Mouse (Mus musculus) hindbrain, postnatal 0 days (tissue): ENCODE results near the gene P3h3. TPM values are rescaled to one million over a fixed set of nuclear protein-coding genes. Genes with fewer than 3 reads are reported as not detected.

Source experiments
- ATAC-seq: fragments of 200-750 bp; cut with Nextera tagmentation; 2 replicates; pipeline ENCODE4 v1.8.0; 2017; ENCODE audit warnings: mild to moderate bottlenecking, moderate TSS enrichment, moderate library complexity
- DNase-seq: peaks from one replicate; pipeline ENCODE4 v3.0.0-alpha.2; 2015; ENCODE audit warnings: low spot score
- H3K27ac ChIP-seq: fragments of 300-500 bp; sonication (generic); 2 replicates; pipeline ENCODE4 v1.5.1; 2014; ENCODE audit warnings: mild to moderate bottlenecking
- H3K27me3 ChIP-seq: fragments of 300-500 bp; sonication (generic); 2 replicates; pipeline ENCODE4 v1.6.1; 2014; ENCODE audit warnings: low read length, mixed read lengths; ENCODE audit not compliant: insufficient read depth
- H3K36me3 ChIP-seq: fragments of 300-500 bp; sonication (generic); 2 replicates; pipeline ENCODE4 v1.6.1; 2014; ENCODE audit warnings: low read length, mixed read lengths; ENCODE audit not compliant: insufficient read depth
- H3K4me1 ChIP-seq: fragments of 300-500 bp; sonication (generic); 2 replicates; pipeline ENCODE4 v1.6.1; 2014; ENCODE audit warnings: antibody characterized with exemption, low read length, mixed read lengths; ENCODE audit not compliant: insufficient read depth
- H3K4me2 ChIP-seq: fragments of 300-500 bp; sonication (generic); 2 replicates; pipeline ENCODE4 v1.6.1; 2014; ENCODE audit warnings: low read depth, mild to moderate bottlenecking, low read length, moderate library complexity, mixed read lengths
- H3K4me3 ChIP-seq: fragments of 300-500 bp; sonication (generic); 2 replicates; pipeline ENCODE4 v1.5.1; 2014; ENCODE audit warnings: low read length
- H3K9ac ChIP-seq: fragments of 300-500 bp; sonication (generic); replicated peaks from 2 replicates; pipeline ENCODE4 v1.6.1; 2014; ENCODE audit warnings: mild to moderate bottlenecking, low read length, moderate library complexity, mixed read lengths
- H3K9me3 ChIP-seq: fragments of 300-500 bp; sonication (generic); 2 replicates; pipeline ENCODE4 v1.6.1; 2016; ENCODE audit warnings: low read length, mixed read lengths
- CTCF ChIP-seq: IDR thresholded peaks from 2 replicates; pipeline ENCODE4 v1.5.1; 2016; ENCODE audit warnings: antibody characterized with exemption, control low read depth, low read depth
- WGBS: fragments of 180-500 bp; shearing (Covaris S2); extraction: QIAGEN DNeasy Blood & Tissue Kit; methylation state at CpG from one replicate; pipeline ENCODE4 v1.1.7; 2014; 5-methylcytosine and 5-hydroxymethylcytosine counted together
- polyA plus RNA-seq: library from polyadenylated mRNA; unstranded; fragments of >200 nt; fragmentation: Nextera tagmentation; extraction: Ambion mirVana; gene quantifications from 2 replicates; pipeline ENCODE4 v1.2.1, GENCODE M21; 2015
- total RNA-seq: library from RNA; depleted of rRNA; stranded (reverse); fragments of >200 nt; gene quantifications from 2 replicates; pipeline ENCODE4 v1.2.3, GENCODE M21; 2014; rRNA removed

Gene P3h3
- total and polyA plus RNA-seq, 2 experiments from 2014 or later = 11.3 to 71.3 TPM

DNA sequence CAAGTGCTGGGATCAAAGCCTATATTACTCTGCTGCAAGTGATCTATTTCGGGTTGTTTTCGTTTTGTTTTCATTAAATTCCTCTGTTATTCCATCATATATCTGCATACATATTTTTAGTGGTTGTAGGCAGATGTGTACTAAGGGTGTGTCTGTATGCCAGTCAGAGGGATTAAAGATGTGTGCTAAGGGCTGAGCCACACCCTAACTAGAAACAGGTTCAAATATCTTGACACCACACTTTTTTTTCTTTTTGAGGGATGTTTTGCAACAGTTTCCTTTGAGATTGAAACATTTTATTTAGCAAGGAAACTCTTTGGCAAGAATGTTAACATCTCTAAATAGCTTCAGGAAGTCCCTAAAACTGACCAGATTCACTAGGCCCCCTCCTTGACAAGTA is 61.4 kb downstream of the P3h3 start:
- no peaks in the 10 kb centered on the region for H3K9me3 ChIP-seq
- no peaks in the 10 kb centered on the region for H3K27me3 ChIP-seq
- 79% methylated on average over 2 of the region's 2 CpGs for WGBS
- H3K27ac ChIP-seq = no peak overlapping the region
- no peaks in the 10 kb centered on the region for H3K36me3 ChIP-seq
- no peak overlapping the region for H3K4me2 ChIP-seq
- no peak for TF ChIP-seq CTCF
- H3K4me1 ChIP-seq = no peaks in the 10 kb centered on the region
- H3K4me3 ChIP-seq = no peak overlapping the region
- no peak overlapping the region for H3K9ac ChIP-seq
- no peak for DNase-seq
- no peak for ATAC-seq

DNA sequence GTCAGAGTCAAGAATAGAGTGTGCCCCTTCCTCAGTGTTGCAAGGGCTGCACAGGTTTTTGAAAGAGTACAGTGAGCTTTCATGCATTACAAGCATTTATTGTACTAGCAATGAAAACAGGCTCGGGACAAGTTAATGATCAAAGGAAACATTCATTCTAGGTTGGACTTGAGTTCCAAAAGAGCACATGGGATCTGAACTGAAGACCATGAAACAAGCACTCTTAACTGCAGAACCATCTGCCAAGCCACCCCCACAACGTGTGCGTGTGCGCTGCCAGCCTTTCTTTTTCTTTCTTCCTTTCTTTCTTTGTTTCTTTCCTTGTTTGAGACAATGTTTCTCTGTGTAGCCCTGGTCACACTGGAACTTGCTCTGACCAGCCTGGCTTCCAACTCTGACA is 61.8 kb downstream of the P3h3 start:
- Histone ChIP-seq H3K27ac (no peak overlapping the region), H3K9ac (no peak overlapping the region), H3K4me3 (no peak overlapping the region), H3K36me3 (no peaks in the 10 kb centered on the region), H3K4me2 (no peak overlapping the region), H3K27me3 (no peaks in the 10 kb centered on the region), H3K4me1 (no peaks in the 10 kb centered on the region), H3K9me3 (no peaks in the 10 kb centered on the region)
- WGBS = 60% methylated on average over 4 of the region's 4 CpGs
- no peak for TF ChIP-seq CTCF
- ATAC-seq (no peak), DNase-seq (no peak)

DNA sequence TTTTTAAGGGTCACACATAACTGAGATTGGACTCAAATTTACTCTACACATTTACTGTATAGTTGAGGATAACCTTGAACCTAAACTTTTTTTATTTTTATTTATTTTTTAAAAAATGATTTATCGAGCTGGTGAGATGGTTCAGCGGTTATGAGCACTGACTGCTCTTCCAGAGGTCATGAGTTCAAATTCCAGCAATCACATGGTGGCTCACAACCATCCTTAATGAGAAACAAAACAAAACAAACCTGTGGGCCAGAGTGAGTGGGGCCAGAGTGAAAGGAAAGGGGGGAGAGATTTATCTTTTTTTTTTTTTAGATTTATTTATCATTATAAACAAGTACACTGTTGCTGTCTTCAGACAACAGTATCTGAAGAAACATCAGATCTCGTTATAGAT is 65.6 kb downstream of the P3h3 start:
- no peak for DNase-seq
- H3K27ac ChIP-seq = no peak overlapping the region
- no peak overlapping the region for H3K4me3 ChIP-seq
- H3K27me3 ChIP-seq = no peaks in the 10 kb centered on the region
- TF ChIP-seq CTCF = no peak
- 87% methylated on average over 3 of the region's 3 CpGs for WGBS
- H3K4me1 ChIP-seq = no peaks in the 10 kb centered on the region
- H3K9ac ChIP-seq = no peak overlapping the region
- H3K36me3 ChIP-seq = no peaks in the 10 kb centered on the region
- ATAC-seq = no peak
- H3K9me3 ChIP-seq = no peaks in the 10 kb centered on the region
- no peak overlapping the region for H3K4me2 ChIP-seq

Other genes with a start within 250 kb of the P3h3 start
- not detected in 2 replicates for gene C1s2, start 221.7 kb downstream of the P3h3 start, total RNA-seq
- 0.13 and 0.18 TPM in 2 replicates for gene C1s2, start 221.7 kb downstream of the P3h3 start, polyA plus RNA-seq
- gene Lpcat3, start 194.7 kb downstream of the P3h3 start, total RNA-seq = 32.0 and 48.5 TPM in 2 replicates
- gene Lpcat3, start 194.7 kb downstream of the P3h3 start, polyA plus RNA-seq = 49.5 and 53.3 TPM in 2 replicates
- 75.8 and 102 TPM in 2 replicates for gene Emg1, start 145.6 kb downstream of the P3h3 start, total RNA-seq
- 100 and 102 TPM in 2 replicates for gene Emg1, start 145.6 kb downstream of the P3h3 start, polyA plus RNA-seq
- gene Phb2, start 145.4 kb downstream of the P3h3 start, total RNA-seq = 218 and 223 TPM in 2 replicates
- gene Phb2, start 145.4 kb downstream of the P3h3 start, polyA plus RNA-seq = 267 and 270 TPM in 2 replicates
- 3.8 and 3.9 TPM in 2 replicates for gene Ptpn6, start 119.0 kb downstream of the P3h3 start, total RNA-seq
- gene Ptpn6, start 119.0 kb downstream of the P3h3 start, polyA plus RNA-seq = 4.3 and 4.8 TPM in 2 replicates
- 212 and 236 TPM in 2 replicates for gene Grcc10, start 116.4 kb downstream of the P3h3 start, total RNA-seq
- 643 and 649 TPM in 2 replicates for gene Grcc10, start 116.4 kb downstream of the P3h3 start, polyA plus RNA-seq
- gene Gm45234, start 101.7 kb downstream of the P3h3 start, total RNA-seq = 0.26 TPM in 1 of 2 replicates, not detected in the other
- not detected in 2 replicates for gene Gm45234, start 101.7 kb downstream of the P3h3 start, polyA plus RNA-seq
- gene Atn1, start 101.2 kb downstream of the P3h3 start, total RNA-seq = 19.1 and 23.7 TPM in 2 replicates
- 19.9 and 21.3 TPM in 2 replicates for gene Atn1, start 101.2 kb downstream of the P3h3 start, polyA plus RNA-seq
- 281 and 357 TPM in 2 replicates for gene Eno2, start 88.1 kb downstream of the P3h3 start, total RNA-seq
- 213 and 216 TPM in 2 replicates for gene Eno2, start 88.1 kb downstream of the P3h3 start, polyA plus RNA-seq
- gene Lrrc23, start 78.0 kb downstream of the P3h3 start, total RNA-seq = 6.7 and 9.2 TPM in 2 replicates
- 5.4 and 8.7 TPM in 2 replicates for gene Lrrc23, start 78.0 kb downstream of the P3h3 start, polyA plus RNA-seq
- gene Spsb2, start 49.1 kb downstream of the P3h3 start, total RNA-seq = 7.3 and 8.7 TPM in 2 replicates
- 9.6 and 9.8 TPM in 2 replicates for gene Spsb2, start 49.1 kb downstream of the P3h3 start, polyA plus RNA-seq
- gene Tpi1, start 43.5 kb downstream of the P3h3 start, total RNA-seq = 506 and 525 TPM in 2 replicates
- gene Tpi1, start 43.5 kb downstream of the P3h3 start, polyA plus RNA-seq = 515 and 534 TPM in 2 replicates
- gene Usp5, start 28.3 kb downstream of the P3h3 start, total RNA-seq = 222 and 233 TPM in 2 replicates
- 182 and 189 TPM in 2 replicates for gene Usp5, start 28.3 kb downstream of the P3h3 start, polyA plus RNA-seq
- 34.7 and 39.9 TPM in 2 replicates for gene Cdca3, start 28.2 kb downstream of the P3h3 start, total RNA-seq
- gene Cdca3, start 28.2 kb downstream of the P3h3 start, polyA plus RNA-seq = 40.9 and 47.3 TPM in 2 replicates
- 0.68 and 0.72 TPM in 2 replicates for gene Gnb3, start 17.5 kb downstream of the P3h3 start, total RNA-seq
- 1.6 and 2.2 TPM in 2 replicates for gene Gnb3, start 17.5 kb downstream of the P3h3 start, polyA plus RNA-seq
- gene Gpr162, start 6.2 kb upstream of the P3h3 start, total RNA-seq = 193 and 194 TPM in 2 replicates
- gene Gpr162, start 6.2 kb upstream of the P3h3 start, polyA plus RNA-seq = 30.1 and 31.9 TPM in 2 replicates
- 0.05 TPM in 1 of 2 replicates, not detected in the other for gene Cd4, start 30.5 kb upstream of the P3h3 start, total RNA-seq
- 0.13 and 0.18 TPM in 2 replicates for gene Cd4, start 30.5 kb upstream of the P3h3 start, polyA plus RNA-seq
- gene Lag3, start 54.0 kb upstream of the P3h3 start, total RNA-seq = 1.8 and 2.2 TPM in 2 replicates
- 3.3 and 3.6 TPM in 2 replicates for gene Lag3, start 54.0 kb upstream of the P3h3 start, polyA plus RNA-seq
- gene Ptms, start 62.4 kb upstream of the P3h3 start, total RNA-seq = 913 and 1,024 TPM in 2 replicates
- 767 and 773 TPM in 2 replicates for gene Ptms, start 62.4 kb upstream of the P3h3 start, polyA plus RNA-seq
- gene Mlf2, start 73.6 kb upstream of the P3h3 start, total RNA-seq = 639 and 964 TPM in 2 replicates
- gene Mlf2, start 73.6 kb upstream of the P3h3 start, polyA plus RNA-seq = 618 and 628 TPM in 2 replicates
- 113 and 146 TPM in 2 replicates for gene Cops7a, start 107.8 kb upstream of the P3h3 start, total RNA-seq
- gene Cops7a, start 107.8 kb upstream of the P3h3 start, polyA plus RNA-seq = 97.1 and 101 TPM in 2 replicates
- 24.1 and 32.9 TPM in 2 replicates for gene Pianp, start 138.9 kb upstream of the P3h3 start, total RNA-seq
- gene Pianp, start 138.9 kb upstream of the P3h3 start, polyA plus RNA-seq = 58.9 and 65.4 TPM in 2 replicates
- 37.3 and 38.6 TPM in 2 replicates for gene Zfp384, start 151.4 kb upstream of the P3h3 start, total RNA-seq
- 10.3 and 11.6 TPM in 2 replicates for gene Zfp384, start 151.4 kb upstream of the P3h3 start, polyA plus RNA-seq
- gene Ing4, start 182.0 kb upstream of the P3h3 start, total RNA-seq = 60.7 and 78.3 TPM in 2 replicates
- 97.6 and 102 TPM in 2 replicates for gene Ing4, start 182.0 kb upstream of the P3h3 start, polyA plus RNA-seq
- gene Acrbp, start 191.9 kb upstream of the P3h3 start, total RNA-seq = 10.5 and 17.3 TPM in 2 replicates
- gene Acrbp, start 191.9 kb upstream of the P3h3 start, polyA plus RNA-seq = 12.2 and 17.5 TPM in 2 replicates
- 0.75 and 1.8 TPM in 2 replicates for gene Lpar5, start 210.2 kb upstream of the P3h3 start, total RNA-seq
- gene Lpar5, start 210.2 kb upstream of the P3h3 start, polyA plus RNA-seq = 0.68 and 0.88 TPM in 2 replicates
- gene Chd4, start 238.2 kb upstream of the P3h3 start, total RNA-seq = 101 and 106 TPM in 2 replicates
- gene Chd4, start 238.2 kb upstream of the P3h3 start, polyA plus RNA-seq = 90.2 and 94.7 TPM in 2 replicates